Mouse (Mus musculus): ENCODE measurements at regions not wholly inside any gene's neighbourhood (a gene's known extent, or its start where the extent isn't known, plus 50 kb on each side); places are given as distances from the start of the nearest gene placed in this dataset.

DNA sequence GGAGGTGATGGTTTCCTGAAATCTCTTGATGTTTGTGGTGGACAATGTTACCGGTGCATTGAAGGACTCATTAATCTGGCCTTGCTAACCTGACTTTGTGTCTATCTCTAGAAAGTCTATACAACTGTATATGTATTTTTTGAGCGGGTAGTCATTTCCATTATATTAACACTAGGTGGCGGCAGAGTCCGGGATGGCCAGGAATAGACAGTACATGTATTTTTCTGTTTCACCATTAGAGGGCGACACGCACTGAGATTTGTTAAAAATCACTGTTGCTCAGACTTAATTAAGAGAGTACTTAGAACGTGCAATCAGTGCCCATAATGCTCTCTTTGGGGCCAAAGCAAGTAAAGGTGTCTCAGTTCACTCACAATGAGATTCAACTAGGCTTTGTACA is 146.1 kb upstream of the Il1rapl2 start:
- Histone ChIP-seq H3K27me3 (ENCODE audit: low read depth, poor library complexity, severe bottlenecking) (no peaks in the 10 kb centered on the region), H3K27ac (no peak overlapping the region), H3K4me1 (no peaks in the 10 kb centered on the region), H3K9me3 (replicated peaks) (no peaks in the 10 kb centered on the region), H3K36me3 (no peaks in the 10 kb centered on the region), H3K4me3 (no peak overlapping the region)
- WGBS: 55% methylated on average over 7 of the region's 7 CpGs
- DNase-seq (ENCODE audit: low spot score): peak; percentile 23

All from limb, embryonic 10.5 days (tissue).